Mouse (Mus musculus) large intestine, adult 2 months (tissue): Measurements from ENCODE around the gene AB124611. TPM values are rescaled to one million over a fixed set of nuclear protein-coding genes. Genes with fewer than 3 reads are reported as not detected.
A peak's percentile ranks its signal among the peaks of the same experiment; 100 is the strongest.
"Not testable (repeated sequence)": the region's sequence is repeated elsewhere in the genome, so short reads cannot be mapped to it uniquely, and the experiment has no call there.

Experiments used
- DNase-seq: peaks from one replicate; pipeline ENCODE4 v3.0.0-alpha.2; 2012; ENCODE audit warnings: low read depth, low spot score
- WGBS: fragments of 180-500 bp; shearing (Covaris S2); methylation state at CpG from one replicate; pipeline ENCODE4 v1.1.7; 2018; 5-methylcytosine and 5-hydroxymethylcytosine counted together
- polyA plus RNA-seq: library from polyadenylated mRNA; depleted of rRNA; stranded (reverse); fragments of >200 nt; gene quantifications from 2 replicates; pipeline ENCODE4 v1.2.3, GENCODE M21; 2012; rRNA removed

AB124611 gene
- polyA plus RNA-seq, 1 experiment = 3.0 TPM

DNA sequence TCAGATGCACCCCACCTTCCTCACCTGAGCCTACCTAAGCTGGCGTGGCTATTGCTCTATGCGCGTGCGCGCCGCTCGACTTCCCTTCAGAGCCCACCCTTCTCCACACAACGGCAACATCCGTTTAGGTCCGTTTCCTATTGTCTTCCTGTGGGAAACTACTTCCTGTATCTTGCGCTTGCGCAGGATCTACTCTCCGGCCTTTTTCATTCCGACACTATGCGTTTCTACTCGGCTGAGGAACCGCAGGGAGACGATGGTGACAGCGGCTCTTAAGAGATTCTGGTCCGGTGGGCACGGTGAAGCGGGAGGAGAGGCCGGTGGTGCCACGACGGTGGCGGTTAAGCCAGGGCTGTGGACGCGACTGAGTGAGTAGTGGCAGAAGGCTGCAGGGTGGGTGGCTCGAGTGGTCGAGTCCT lies 66.7 kb downstream of the AB124611 start, which contains the start of the genes Timm29 and Yipf2:
Gene Timm29, plus strand, starts transcription at position 20 of the 419 bp plus-strand sequence.
Gene Yipf2, minus strand, starts transcription at position 126 of the 419 bp plus-strand sequence.
- DNase-seq = peak; percentile 93
- WGBS = under 1% methylated on average over 30 of the region's 30 CpGs

DNA sequence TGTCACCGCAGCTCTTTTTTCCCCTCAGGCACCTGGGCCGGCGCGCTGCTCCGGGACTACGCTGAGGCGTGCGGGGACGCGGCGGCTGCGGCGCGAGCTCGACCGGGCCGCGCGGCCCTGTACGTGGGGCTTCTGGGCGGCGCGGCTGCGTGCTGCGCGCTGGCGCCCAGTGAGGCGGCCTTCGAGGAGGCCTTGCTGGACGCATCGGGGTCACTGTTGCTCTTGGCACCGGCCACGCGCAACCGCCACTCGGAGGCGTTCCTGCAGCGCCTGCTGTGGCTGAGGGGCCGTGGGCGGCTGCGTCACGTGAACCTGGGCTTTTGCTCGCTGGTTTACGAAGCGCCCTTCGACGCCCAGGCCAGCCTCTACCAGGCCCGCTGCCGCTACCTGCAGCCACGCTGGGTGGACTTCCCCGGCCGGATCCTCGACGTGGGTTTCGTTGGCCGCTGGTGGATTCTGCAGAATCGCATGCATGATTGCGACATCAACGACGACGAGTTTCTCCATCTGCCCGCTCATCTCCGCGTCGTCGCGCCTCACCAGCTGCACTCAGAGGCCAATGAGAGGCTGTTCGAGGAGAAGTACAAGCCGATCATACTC lies 67.2 kb downstream of the AB124611 start:
- DNase-seq = no peak
- under 1% methylated on average over 69 of the region's 69 CpGs for WGBS

DNA sequence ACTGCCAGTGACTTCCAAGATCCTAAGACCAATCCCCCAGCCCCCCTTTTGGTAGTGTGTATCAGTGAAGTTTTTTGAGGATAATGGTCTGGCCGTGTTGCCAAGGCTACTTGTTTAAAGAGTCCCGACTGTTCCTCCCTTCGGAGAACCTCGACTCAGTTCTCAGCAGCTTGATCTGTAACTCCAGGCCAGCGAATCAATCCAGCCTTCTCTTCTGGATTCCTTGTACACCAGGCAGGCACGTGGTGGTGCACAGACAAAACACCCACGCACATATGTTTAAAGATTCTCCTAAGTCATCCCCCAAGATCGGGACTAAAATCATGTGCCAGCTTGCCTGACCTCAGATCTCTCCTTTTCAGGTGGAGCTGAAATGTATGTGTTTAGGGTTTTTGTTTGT lies 68.4 kb downstream of the AB124611 start:
- WGBS = 82% methylated on average over 8 of the region's 8 CpGs
- not testable (repeated sequence) for DNase-seq

DNA sequence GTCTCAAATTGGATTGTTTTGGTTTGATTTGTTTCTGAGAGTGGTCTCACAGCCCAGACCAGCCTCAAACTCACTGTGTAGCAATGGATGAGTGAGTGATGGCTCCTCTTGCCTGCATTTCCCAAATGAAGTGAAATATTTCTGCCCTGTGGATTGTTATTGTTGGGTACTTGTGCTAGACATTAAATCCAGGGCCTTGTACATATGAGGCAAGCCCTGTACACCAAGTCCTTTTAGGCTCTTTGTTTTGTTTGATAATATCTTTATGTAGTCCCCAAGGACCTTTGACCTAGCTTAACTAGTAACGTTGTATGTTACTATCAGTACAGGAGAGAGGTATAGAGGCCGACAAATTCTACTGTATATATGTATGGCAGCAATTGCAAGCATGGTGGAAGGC lies 68.9 kb downstream of the AB124611 start:
- WGBS = 39% methylated on average over 2 of the region's 2 CpGs
- no peak for DNase-seq

Other genes starting within 250 kb of the AB124611 start
- 21.1 and 22.0 TPM in 2 replicates for gene Kri1, start 238.2 kb upstream of the AB124611 start, polyA plus RNA-seq
- 23.6 and 28.9 TPM in 2 replicates for gene Cdkn2d, start 234.8 kb upstream of the AB124611 start, polyA plus RNA-seq
- 95.6 and 122 TPM in 2 replicates for gene Ap1m2, start 213.8 kb upstream of the AB124611 start, polyA plus RNA-seq
- 17.5 and 24.1 TPM in 2 replicates for gene Slc44a2, start 205.5 kb upstream of the AB124611 start, polyA plus RNA-seq
- 31.1 and 33.9 TPM in 2 replicates for gene Ilf3, start 158.3 kb upstream of the AB124611 start, polyA plus RNA-seq
- 35.5 and 42.5 TPM in 2 replicates for gene Qtrt1, start 114.3 kb upstream of the AB124611 start, polyA plus RNA-seq
- gene Dnm2, start 101.3 kb upstream of the AB124611 start, polyA plus RNA-seq = 161 and 217 TPM in 2 replicates
- gene Tmed1, start 15.9 kb upstream of the AB124611 start, polyA plus RNA-seq = 11.6 and 15.5 TPM in 2 replicates
- 36.2 and 50.3 TPM in 2 replicates for gene Carm1, start 20.7 kb downstream of the AB124611 start, polyA plus RNA-seq
- gene Timm29, start 66.5 kb downstream of the AB124611 start, polyA plus RNA-seq = 15.2 and 18.0 TPM in 2 replicates
- gene Yipf2, start 66.7 kb downstream of the AB124611 start, polyA plus RNA-seq = 31.1 and 38.2 TPM in 2 replicates
- gene Smarca4, start 90.0 kb downstream of the AB124611 start, polyA plus RNA-seq = 25.3 and 38.3 TPM in 2 replicates
- 64.7 and 74.0 TPM in 2 replicates for gene Ldlr, start 197.3 kb downstream of the AB124611 start, polyA plus RNA-seq
- gene Spc24, start 234.1 kb downstream of the AB124611 start, polyA plus RNA-seq = 28.5 and 31.7 TPM in 2 replicates